Mouse (Mus musculus) c-Kit-positive CD71-positive TER-119-negative erythroid progenitor cells, embryonic 14.5 days (primary cell): Measurements from ENCODE around the gene Stxbp1.
A peak's percentile ranks its signal among the peaks of the same experiment; 100 is the strongest.

Experiments used
- DNase-seq: peaks from one replicate; pipeline ENCODE4 v3.0.0-alpha.2; 2013; ENCODE audit warnings: low read depth

The Stxbp1 gene

DNA sequence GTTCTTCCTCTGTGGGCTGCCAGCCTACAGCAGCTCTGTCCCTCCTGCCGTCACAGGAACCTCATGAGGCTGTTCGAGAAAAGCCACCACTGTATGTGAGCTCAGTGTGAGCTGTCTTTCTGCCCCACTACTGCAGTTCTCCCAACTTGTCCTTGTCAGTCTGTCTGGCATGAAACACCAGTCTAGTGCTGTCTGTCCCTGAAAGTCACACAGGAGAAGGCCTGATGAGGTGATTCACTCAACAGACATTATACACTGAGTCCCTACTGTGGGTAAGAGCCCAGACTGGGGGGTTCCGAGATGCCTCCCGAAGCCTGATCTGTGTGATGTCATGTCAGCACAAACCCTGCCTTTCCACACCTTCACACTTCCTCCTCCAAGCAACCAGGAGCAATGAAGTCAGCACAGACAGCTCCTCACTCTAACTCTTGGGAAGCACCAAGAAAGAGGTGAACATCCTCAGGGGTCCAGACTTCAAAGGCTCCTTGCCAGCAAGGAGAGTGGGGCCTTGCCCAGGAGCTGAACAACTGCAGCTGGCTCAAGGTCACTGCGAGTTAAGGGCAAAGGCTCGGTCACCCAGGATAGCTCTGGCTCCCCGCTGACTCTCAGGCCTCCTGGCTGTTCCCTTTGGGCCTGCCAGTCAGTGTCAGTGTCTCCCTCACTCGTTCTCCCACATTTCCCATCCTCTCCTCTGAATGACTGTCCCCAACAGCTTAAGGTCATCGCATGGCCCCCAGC lies 8.7 kb downstream of the Stxbp1 start:
- no peak for DNase-seq

DNA sequence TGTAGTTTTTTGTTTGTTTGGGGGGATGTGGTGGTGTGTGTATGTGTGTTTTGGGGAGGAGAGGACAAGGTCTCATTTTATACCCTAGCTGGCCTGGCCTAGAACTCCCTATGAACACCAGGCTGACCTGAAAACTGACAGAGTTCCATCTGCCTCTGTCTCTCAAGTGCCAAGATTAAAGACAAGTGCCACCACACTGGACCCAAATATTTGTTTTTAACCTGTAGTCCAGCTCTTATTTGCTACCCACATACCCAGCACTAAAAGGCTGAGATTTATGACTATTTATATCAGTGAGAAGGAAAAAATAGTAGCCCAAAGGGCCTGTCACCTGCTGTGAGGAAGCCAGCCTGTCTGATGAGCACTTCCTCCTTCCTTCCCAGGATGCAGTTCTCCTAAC lies 11.5 kb downstream of the Stxbp1 start:
- no peak for DNase-seq

DNA sequence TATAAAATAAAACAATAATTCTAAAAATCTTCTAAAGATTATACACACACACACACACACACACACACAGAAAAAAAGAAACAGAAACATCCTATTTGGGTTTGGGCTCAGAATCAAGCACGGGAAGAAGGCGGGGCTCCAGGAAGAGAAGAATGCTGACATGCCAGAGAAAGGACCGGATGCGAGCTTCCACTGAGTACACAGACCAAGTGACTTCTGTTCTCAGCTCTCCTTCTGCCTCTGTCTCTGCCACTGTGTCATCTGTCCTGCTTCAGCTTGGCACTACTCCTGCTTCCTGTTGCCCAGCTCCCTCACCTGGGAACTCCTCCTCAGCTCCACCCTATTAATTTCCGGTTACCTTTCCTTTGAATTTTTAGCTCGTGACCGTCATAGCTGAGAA lies 12.5 kb downstream of the Stxbp1 start:
- no peak for DNase-seq

DNA sequence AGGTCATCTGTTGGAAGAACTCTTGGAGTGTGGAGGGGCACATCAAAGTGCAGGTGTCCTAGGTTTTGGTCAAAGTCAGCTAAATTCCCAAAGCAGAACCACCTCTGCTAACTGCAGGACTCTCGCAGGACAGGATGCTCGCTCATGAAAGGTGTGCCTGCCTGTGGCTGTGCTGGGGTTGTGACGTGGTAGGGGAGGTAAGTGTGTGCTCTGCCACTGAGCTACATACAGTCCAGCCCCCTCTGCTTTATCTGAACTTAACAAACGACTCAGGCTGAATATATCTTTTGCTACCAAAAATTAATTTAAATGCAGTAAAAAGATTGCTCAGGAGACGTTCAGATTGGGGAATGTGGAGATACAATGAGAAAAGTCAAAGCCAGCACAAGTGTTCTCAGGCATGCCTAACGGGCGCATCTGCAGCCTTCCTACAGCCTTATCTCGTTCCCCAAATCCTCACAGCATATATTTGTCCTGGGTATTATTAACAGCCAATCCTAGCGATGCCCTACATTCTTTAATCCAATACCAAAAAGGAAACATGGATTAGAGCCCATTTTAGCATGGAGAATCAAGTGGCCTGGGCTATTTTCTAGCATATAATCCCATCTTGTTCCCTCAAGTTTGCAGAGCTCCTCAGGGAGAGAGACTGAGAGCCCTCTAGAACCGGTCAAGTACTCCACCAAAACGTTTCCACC lies 17.9 kb downstream of the Stxbp1 start:
- DNase-seq, result peak; percentile 7

DNA sequence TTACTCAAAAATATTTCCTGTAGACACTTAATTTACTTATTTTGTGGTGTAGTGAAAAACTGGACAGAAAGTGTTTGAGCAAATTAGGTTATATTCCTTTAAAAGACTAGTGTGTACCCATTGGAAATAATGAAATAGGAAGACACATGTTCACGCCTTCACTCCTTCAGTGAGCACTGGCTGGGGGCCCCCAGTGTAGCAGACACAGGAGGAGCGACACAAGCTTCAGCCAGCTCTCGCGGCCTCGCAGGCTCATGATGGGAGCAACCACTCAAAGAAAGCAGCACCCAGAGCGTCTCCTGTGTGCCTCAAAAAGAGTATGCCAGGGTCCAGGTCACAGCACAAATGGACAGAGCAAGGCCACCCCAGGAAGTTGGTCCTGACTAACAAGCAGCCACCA lies 21.2 kb downstream of the Stxbp1 start:
- no peak for DNase-seq

DNA sequence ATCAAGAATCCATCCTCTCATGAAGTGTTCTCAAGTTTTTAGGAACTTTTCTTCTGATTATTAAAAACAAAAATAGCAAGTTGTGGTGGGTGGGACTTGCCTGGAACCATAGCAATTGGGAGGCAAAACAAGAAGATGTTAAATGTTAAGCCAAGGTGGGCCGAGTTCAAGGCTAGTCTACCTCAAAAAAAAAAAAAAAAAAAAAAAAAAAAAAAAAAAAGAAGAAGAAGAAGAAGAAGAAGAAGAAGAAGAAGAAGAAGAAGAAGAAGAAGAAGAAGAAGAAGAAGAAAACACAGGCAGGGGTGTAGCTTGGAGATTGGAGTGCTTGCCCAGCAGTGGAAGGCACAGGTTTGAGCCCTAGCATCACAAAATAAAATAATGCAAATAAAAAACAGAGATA lies 22.3 kb downstream of the Stxbp1 start:
- no peak for DNase-seq

DNA sequence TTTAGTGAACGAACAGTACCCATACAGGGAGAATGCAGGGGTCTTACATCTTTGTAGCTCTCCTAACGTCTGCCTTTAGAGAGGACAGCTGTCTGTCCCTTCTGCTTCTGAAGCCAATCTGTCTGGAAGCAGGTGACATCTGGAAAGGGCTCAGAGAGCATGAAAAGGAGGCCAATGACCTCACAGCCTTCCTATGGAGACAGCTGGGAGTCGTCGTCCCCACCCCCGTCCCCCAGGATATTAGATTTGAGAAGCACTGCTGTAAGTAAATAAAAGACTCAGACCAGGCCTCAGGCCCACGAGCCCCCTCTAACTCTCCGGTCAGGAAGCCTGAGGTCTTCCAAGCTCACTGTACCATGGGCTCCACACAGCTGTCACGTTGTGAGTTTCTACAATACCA lies 22.9 kb downstream of the Stxbp1 start:
- no peak for DNase-seq

DNA sequence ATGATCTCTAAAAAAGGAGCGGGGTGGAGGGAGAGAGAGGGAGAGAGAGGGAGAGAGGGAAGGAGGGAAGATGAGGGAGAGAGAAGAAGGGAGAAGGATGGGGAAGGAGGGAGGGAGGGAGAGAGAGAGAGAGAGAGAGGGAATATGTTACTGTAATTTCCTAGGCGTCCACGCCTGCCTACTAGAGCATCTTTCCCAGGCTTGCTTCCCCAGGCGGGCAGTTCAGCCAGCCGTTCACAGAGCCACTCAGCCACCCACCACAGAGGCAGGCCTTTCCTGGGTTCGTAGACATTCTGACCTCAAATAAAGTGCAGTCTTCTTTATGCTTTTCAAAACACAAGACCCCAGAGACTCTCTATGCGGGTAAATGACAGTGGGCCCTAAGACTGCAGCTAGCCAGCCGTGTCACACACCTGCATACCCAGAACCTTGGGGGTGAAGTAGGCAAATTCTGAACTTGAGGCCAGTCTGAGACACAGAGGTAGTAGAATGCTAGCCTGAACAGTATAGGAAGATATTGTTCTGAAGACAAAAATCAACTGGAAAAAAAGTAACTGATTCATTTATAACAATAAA lies 23.4 kb downstream of the Stxbp1 start:
- no peak for DNase-seq

DNA sequence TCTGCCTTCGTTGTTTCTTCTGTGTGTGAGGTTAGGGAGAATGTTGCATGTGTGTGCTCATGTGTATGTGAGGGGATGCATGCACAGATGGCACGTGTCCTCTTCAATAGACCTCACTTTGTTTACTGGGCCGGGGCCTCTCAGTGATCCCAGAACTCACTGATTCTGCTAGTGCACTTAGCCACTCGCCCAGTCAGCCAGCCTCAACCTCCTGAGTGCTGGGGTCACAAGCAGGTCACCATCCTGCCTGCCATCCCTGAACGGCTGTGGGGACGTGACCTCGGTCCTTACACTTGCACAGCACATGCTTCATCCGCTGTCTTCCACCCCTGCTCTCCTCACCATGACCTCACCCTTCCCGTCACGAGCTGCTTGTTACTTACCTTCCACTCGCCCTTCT lies 23.9 kb downstream of the Stxbp1 start:
- no peak for DNase-seq

DNA sequence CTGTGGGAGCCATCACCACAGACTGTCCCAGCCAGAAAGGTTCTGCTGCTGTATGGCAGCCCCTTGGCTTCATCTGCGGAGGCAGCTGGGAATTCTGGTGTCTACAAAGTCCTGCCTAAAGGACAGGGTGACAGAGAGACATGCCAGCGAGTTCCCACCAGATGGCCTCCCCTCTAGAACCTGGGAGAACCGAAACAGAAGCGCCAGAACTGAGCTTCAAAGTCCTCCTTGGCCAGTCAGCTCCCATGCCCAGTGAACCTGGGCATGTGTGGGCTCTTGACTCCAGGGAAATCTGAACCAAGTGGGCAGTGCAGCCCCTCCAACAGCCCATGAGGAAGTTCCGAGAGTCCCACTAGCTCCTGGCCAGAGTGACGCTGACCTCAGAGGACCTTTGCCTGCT lies 24.4 kb downstream of the Stxbp1 start:
- no peak for DNase-seq

DNA sequence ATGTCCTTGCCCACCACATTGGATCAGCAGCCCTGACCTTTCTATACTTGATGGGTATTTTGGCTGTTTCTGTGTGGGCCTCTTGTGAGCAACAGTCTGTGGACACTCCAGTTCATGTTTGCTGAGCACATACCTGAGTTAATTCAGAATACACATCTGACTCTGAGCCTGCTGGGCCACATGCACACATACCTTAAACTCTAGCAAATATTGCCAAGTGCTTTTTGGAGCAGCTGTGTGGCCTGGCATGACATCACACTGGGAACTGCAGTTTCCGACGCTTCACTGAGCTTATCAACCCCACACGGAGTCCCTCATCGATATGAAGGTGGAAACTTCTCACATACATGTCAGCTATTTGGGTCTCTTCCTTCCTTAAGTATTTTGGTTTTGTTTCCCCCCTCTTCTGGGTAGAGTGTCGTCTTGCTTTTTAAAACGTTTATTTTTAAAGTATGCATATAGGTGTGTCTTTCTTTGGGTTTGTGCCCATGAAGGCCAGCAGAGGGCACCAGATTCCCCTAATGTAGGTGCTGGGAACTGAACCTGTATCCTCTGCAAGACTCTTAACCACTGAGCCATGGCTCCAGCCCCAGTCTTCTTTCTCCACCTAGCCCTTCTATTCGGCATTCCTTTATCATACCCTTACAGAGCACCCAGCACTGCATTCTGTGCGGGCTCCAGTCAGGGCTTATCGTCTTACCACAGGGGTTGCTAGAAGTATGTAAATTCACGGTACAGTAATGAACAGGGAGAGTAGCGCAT lies 25.8 kb downstream of the Stxbp1 start:
- DNase-seq, result peak; percentile 46

DNA sequence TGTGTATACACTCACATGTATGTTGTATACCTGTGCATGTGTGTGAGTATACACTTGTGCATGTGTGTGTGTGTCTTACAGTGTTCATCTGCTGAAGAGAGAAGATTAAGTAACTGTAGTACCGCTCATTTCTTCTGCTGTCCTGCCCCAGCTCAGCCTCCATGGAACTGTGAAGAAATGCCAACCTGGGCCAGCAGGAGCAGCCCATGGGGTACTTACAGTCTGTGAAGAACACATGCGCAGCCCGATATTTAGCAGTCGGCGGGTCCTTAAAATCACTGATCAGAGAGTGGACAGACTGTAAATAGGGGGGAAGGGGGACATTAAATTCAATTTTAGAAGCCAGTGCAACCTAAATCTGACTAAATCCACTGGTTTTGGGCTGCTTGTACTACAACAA lies 28.8 kb downstream of the Stxbp1 start:
- DNase-seq, result no peak

DNA sequence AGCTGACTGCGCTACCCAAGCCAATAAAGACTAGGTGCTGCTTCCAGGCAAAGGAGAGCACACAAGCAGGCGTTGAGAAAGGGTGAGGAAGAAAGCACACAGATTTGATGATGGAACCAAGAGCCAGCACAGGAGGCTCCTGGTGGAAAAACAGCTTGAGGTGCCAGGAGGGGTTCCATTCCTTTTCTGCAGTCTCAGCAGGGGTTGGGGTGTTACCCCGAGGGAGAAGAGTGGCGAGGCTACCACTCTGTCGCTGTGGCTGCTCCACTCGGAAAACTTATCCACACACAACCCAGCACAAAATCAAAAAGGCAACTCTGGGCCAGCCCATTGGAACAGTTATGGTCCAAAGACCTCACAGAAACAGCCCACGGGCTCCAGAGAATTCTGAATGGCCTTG lies 29.5 kb downstream of the Stxbp1 start:
- no peak for DNase-seq

DNA sequence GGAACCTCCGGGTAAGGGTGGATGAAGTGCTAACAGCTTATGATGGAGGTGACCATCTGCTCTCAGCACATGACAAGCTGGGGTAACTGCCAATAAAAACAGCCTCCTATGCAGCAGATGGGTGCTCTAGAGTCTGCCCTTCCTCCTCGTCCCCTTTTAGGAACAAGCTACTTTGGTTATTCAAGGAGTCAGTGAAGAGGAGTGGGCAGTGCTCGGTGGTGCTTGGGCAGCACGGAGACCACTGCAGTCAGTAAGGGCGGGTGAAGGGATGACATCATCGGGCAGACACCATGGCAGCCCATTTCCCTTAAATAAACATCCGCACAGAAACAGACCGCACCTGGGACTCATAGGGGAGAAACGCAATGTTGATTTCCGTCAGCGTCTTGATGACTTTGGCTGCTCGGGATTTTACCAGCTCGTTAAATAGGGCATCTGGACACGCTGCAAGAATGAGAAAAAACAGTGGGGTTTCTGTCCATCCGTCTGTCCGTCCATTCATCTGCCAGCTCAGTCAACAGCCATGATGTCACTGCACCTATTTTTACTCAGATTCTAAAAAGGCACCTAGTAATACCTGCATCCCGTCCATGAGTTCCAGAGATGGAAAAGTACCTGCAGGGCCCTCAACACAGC lies 30.0 kb downstream of the Stxbp1 start:
- no peak for DNase-seq

DNA sequence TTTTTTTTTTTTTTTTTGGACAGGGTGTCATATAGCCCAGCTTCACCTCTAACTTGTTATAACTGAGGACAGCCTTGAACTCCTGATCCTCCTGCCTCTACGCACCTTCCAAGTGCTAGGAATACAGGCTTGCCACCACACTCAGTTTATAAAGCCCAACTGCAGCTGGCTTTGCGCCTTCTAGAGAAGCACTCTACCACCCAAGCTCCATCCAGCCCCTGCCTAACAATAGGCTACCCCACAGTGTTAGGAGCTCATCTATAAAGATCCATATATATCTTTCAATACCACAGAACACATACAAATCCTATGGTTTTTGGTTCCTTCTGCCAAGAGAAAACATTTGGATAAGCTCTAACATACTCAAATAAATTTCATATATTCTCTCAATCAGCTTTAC lies 30.5 kb downstream of the Stxbp1 start:
- no peak for DNase-seq

DNA sequence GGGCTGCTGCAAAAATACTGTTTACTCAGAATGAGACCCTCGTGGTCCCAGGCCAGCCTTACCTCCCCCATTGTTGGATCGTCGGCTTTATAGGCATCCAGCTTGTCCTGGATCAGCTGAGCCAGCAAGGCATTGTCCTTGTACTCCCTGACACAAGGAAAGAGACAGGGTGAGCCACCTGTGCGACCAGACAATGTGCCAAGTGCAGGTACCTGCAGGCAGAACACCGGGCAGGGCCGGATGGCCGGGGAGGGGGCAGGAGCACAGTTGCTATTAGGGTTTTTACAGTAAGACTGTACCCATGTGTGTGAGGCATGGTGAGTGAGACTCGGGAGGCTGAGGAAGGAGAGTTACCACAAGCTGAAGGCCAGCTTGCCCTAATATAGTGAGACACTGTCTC lies 35.1 kb downstream of the Stxbp1 start:
- no peak for DNase-seq

DNA sequence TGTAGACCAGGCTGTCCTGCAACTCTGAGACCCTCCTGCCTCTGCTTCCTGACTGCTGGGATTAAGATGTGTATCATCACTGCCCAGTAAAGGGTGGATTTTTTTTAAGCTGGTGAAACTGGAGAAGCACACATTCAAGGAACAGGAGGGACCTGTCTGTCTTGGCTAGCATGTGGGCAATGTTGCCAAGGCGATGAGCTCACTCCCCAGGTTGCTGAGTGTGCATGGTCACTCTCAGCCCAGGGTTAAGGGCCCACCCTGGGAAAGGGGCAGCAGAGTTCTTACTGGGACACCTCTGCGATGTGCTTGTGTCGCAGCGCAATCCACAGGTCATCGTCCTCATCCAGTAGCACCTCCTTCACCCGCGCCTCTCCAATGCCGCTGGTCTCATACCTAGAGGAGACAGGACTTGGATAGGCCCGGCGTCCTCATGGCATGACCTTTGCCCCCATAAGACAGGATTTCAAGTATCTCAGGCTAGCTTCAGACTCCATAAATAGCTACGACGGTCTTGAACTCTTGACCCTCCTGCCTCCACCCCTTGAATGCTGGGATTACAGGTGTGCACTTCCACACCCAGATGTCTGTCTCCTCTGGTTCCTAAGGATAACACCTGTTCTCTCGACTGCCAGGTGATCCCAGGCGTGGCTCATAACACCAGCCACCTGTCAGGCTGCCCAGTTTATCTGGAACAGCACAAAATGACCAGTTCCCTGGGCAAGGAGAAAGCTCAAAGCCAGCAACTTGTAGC lies 38.1 kb downstream of the Stxbp1 start:
- DNase-seq, result no peak

DNA sequence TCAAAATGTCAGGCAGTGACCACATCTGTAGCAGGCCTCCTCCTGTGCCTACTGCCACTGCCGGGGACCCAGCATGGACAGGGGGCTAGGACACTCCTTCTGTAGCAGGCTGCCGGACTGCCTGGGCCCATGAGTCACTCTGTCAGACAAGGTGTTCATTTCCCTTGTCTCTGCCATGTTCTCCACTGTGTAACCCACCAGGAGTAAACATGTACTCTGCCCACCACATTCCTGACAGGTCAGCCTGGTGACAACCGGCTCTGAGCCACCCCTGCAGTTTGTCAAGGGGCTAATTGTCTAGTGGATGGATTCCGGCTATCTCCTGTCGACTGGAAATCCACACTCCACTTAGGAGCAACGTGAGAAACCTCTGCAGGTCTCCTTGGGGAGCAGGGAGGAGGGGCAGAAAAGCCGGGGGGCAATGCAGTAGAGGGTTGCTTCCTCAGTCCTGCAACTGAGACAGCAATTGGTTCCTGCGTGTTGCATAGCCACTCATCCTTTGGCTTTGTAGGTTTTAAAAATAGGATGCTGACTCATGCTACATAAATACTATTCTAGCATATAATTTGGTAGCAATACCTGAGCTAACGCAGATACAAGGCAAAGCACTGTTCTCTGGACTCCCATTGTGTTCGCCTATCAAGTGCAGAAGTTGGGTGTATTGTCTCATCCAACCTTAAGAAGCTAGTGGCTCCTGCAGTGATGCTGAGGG lies 48.6 kb downstream of the Stxbp1 start:
- no peak for DNase-seq

DNA sequence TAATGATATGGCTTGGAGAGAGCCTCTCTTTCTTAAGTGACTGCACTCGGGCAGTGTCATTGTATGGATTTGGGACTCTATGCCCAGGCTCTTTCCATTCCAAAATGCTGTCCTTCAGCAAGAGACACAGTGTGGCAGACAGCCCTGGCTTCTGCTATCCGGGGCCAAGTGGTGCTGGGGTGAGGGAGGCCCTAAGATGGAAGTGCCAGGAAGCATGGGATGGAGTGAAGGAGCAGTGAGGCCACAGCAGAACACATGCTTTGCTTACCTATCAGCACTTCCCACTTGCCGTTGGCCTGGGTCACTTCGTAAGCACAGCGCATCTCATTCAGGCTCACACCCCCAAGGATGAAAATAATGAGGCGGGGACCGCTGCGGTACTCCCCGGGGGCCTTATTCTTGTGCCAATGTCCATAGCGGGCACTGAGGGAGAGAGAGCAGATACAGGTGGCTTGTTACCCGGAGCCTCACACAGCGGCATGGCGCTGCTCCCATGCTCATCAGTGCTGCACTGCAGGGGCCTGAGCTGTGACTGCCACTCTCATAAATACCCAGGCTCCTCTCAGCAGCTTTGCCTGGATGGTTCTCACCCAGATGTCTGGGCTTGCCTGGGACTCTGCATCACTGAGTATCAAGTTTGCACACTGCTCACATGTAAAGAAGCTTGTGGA lies 51.2 kb downstream of the Stxbp1 start:
- no peak for DNase-seq

DNA sequence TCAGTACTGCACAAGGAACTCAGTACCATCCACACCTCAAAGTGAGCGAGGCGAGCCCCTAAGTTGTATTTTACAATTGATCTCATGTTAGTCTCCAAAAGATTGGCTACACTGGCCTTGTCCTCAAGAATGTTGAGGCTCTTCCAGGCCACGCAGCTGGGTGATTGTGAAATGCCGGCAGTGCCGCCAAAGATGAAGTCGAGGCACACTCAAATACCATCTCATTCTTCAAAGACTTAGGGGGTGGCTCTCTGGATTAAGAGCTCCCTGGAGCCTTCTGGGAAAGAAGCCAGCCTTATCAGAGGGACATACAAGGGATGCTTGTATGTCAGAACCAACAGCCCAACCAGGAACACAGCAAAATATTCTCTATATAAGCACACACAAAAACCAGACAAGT lies 55.7 kb downstream of the Stxbp1 start:
- no peak for DNase-seq
